Mouse (Mus musculus): ENCODE results near the gene Adamts2. TPM values are rescaled to one million over a fixed set of nuclear protein-coding genes. Genes with fewer than 3 reads are reported as not detected.

Adamts2 gene
- polyA plus RNA-seq, 1 experiment from 2014 or later, result 12.2 TPM

- Histone ChIP-seq H3K4me1 (replicated peaks; ENCODE audit: control insufficient read depth, insufficient read depth) (no peaks in the 10 kb centered on the region), H3K36me3 (ENCODE audit: control insufficient read depth, insufficient read depth, low read length) (no peaks in the 10 kb centered on the region), H3K9me3 (ENCODE audit: control insufficient read depth, low read length) (no peaks in the 10 kb centered on the region), H3K4me2 (replicated peaks; ENCODE audit: low read depth) (no peak overlapping the region), H3K4me3 (ENCODE audit: low read depth, low read length) (no peak overlapping the region), H3K9ac (ENCODE audit: low read length) (no peak overlapping the region), H3K27me3 (ENCODE audit: control insufficient read depth, insufficient read depth, low read length) (no peaks in the 10 kb centered on the region), H3K27ac (replicated peaks) (no peak overlapping the region)
- DNase-seq (ENCODE audit: low spot score) (no peak), ATAC-seq (ENCODE audit: low FRiP score, low TSS enrichment) (no peak)
- 20% methylated on average over 3 of the region's 3 CpGs for WGBS
- TF ChIP-seq CTCF (IDR thresholded peaks at IDR 0.05; ENCODE audit: low read depth) (no peak), EP300 (optimal IDR thresholded peaks at IDR 0.05) (no peak)
Measured at GRCm38 (mm10) chr11:50733146-50733545, 131.3 kb downstream of the Adamts2 start.

- Histone ChIP-seq H3K27me3 (ENCODE audit: control insufficient read depth, insufficient read depth, low read length) (no peaks in the 10 kb centered on the region), H3K9me3 (ENCODE audit: control insufficient read depth, low read length) (no peaks in the 10 kb centered on the region), H3K4me3 (ENCODE audit: low read depth, low read length) (no peak overlapping the region), H3K9ac (ENCODE audit: low read length) (no peak overlapping the region), H3K4me2 (replicated peaks; ENCODE audit: low read depth) (no peak overlapping the region), H3K27ac (replicated peaks) (no peak overlapping the region), H3K36me3 (ENCODE audit: control insufficient read depth, insufficient read depth, low read length) (no peaks in the 10 kb centered on the region), H3K4me1 (replicated peaks; ENCODE audit: control insufficient read depth, insufficient read depth) (no peaks in the 10 kb centered on the region)
- ATAC-seq (ENCODE audit: low FRiP score, low TSS enrichment), result no peak
- no peak for DNase-seq (ENCODE audit: low spot score)
- 69% methylated on average over 4 of the region's 4 CpGs for WGBS
- TF ChIP-seq EP300 (optimal IDR thresholded peaks at IDR 0.05) (no peak), CTCF (IDR thresholded peaks at IDR 0.05; ENCODE audit: low read depth) (peak; percentile 37)
Measured at GRCm38 (mm10) chr11:50734129-50734528, 132.2 kb downstream of the Adamts2 start.

- TF ChIP-seq EP300 (optimal IDR thresholded peaks at IDR 0.05), result no peak
- TF ChIP-seq CTCF (IDR thresholded peaks at IDR 0.05; ENCODE audit: low read depth), result no peak
- Histone ChIP-seq H3K36me3 (ENCODE audit: control insufficient read depth, insufficient read depth, low read length) (no peaks in the 10 kb centered on the region), H3K4me3 (ENCODE audit: low read depth, low read length) (no peak overlapping the region), H3K4me1 (replicated peaks; ENCODE audit: control insufficient read depth, insufficient read depth) (no peaks in the 10 kb centered on the region), H3K4me2 (replicated peaks; ENCODE audit: low read depth) (no peak overlapping the region), H3K9me3 (ENCODE audit: control insufficient read depth, low read length) (no peaks in the 10 kb centered on the region), H3K27me3 (ENCODE audit: control insufficient read depth, insufficient read depth, low read length) (no peaks in the 10 kb centered on the region), H3K27ac (replicated peaks) (no peak overlapping the region), H3K9ac (ENCODE audit: low read length) (no peak overlapping the region)
- 100% methylated on average over 1 of the region's 1 CpGs for WGBS
- ATAC-seq (ENCODE audit: low FRiP score, low TSS enrichment) (no peak), DNase-seq (ENCODE audit: low spot score) (no peak)
Measured at GRCm38 (mm10) chr11:50736548-50736947, 134.7 kb downstream of the Adamts2 start.

GRCm38 (mm10) chr11:50738436-50738835 is 136.6 kb downstream of the Adamts2 start:
- no peak overlapping the region for H3K4me2 ChIP-seq (replicated peaks; ENCODE audit: low read depth)
- WGBS, result 77% methylated on average over 1 of the region's 1 CpGs
- TF ChIP-seq CTCF (IDR thresholded peaks at IDR 0.05; ENCODE audit: low read depth) (no peak), EP300 (optimal IDR thresholded peaks at IDR 0.05) (no peak)
- ATAC-seq (ENCODE audit: low FRiP score, low TSS enrichment) (no peak), DNase-seq (ENCODE audit: low spot score) (no peak)
- H3K4me3 ChIP-seq (ENCODE audit: low read depth, low read length), result no peak overlapping the region
- H3K9me3 ChIP-seq (ENCODE audit: control insufficient read depth, low read length), result no peaks in the 10 kb centered on the region
- H3K36me3 ChIP-seq (ENCODE audit: control insufficient read depth, insufficient read depth, low read length), result no peaks in the 10 kb centered on the region
- no peak overlapping the region for H3K27ac ChIP-seq (replicated peaks)
- H3K9ac ChIP-seq (ENCODE audit: low read length), result no peak overlapping the region
- no peaks in the 10 kb centered on the region for H3K27me3 ChIP-seq (ENCODE audit: control insufficient read depth, insufficient read depth, low read length)
- no peaks in the 10 kb centered on the region for H3K4me1 ChIP-seq (replicated peaks; ENCODE audit: control insufficient read depth, insufficient read depth)

GRCm38 (mm10) chr11:50739453-50739852 is 137.6 kb downstream of the Adamts2 start:
- DNase-seq (ENCODE audit: low spot score) (no peak), ATAC-seq (ENCODE audit: low FRiP score, low TSS enrichment) (no peak)
- Histone ChIP-seq H3K4me3 (ENCODE audit: low read depth, low read length) (no peak overlapping the region), H3K4me1 (replicated peaks; ENCODE audit: control insufficient read depth, insufficient read depth) (no peaks in the 10 kb centered on the region), H3K36me3 (ENCODE audit: control insufficient read depth, insufficient read depth, low read length) (no peaks in the 10 kb centered on the region), H3K27ac (replicated peaks) (no peak overlapping the region), H3K4me2 (replicated peaks; ENCODE audit: low read depth) (no peak overlapping the region), H3K9ac (ENCODE audit: low read length) (no peak overlapping the region), H3K27me3 (ENCODE audit: control insufficient read depth, insufficient read depth, low read length) (no peaks in the 10 kb centered on the region), H3K9me3 (ENCODE audit: control insufficient read depth, low read length) (no peaks in the 10 kb centered on the region)
- no peak for TF ChIP-seq CTCF (IDR thresholded peaks at IDR 0.05; ENCODE audit: low read depth)
- TF ChIP-seq EP300 (optimal IDR thresholded peaks at IDR 0.05), result no peak
- WGBS, result 26% methylated on average over 10 of the region's 10 CpGs

GRCm38 (mm10) chr11:50742146-50742545 is 140.3 kb downstream of the Adamts2 start:
- no peak overlapping the region for H3K4me2 ChIP-seq (replicated peaks; ENCODE audit: low read depth)
- no peaks in the 10 kb centered on the region for H3K27me3 ChIP-seq (ENCODE audit: control insufficient read depth, insufficient read depth, low read length)
- peaks cover 3% of the 10 kb centered on the region; the same call in 1 of the 2 replicates for H3K4me1 ChIP-seq (replicated peaks; ENCODE audit: control insufficient read depth, insufficient read depth)
- H3K9ac ChIP-seq (ENCODE audit: low read length), result no peak overlapping the region
- H3K27ac ChIP-seq (replicated peaks), result no peak overlapping the region
- 86% methylated on average over 1 of the region's 1 CpGs for WGBS
- no peak for DNase-seq (ENCODE audit: low spot score)
- H3K9me3 ChIP-seq (ENCODE audit: control insufficient read depth, low read length), result no peaks in the 10 kb centered on the region
- no peak for TF ChIP-seq EP300 (optimal IDR thresholded peaks at IDR 0.05)
- H3K4me3 ChIP-seq (ENCODE audit: low read depth, low read length), result no peak overlapping the region
- ATAC-seq (ENCODE audit: low FRiP score, low TSS enrichment), result no peak
- H3K36me3 ChIP-seq (ENCODE audit: control insufficient read depth, insufficient read depth, low read length), result no peaks in the 10 kb centered on the region

Data from stomach, postnatal 0 days (tissue).